Mouse (Mus musculus): ENCODE data around the gene Tsr2. TPM values are rescaled to one million over a fixed set of nuclear protein-coding genes. Genes with fewer than 3 reads are reported as not detected.

The Tsr2 gene
- total RNA-seq (2022), result 1 to 10 TPM; 6.2 to 8.9 (median 8.6) TPM

DNA sequence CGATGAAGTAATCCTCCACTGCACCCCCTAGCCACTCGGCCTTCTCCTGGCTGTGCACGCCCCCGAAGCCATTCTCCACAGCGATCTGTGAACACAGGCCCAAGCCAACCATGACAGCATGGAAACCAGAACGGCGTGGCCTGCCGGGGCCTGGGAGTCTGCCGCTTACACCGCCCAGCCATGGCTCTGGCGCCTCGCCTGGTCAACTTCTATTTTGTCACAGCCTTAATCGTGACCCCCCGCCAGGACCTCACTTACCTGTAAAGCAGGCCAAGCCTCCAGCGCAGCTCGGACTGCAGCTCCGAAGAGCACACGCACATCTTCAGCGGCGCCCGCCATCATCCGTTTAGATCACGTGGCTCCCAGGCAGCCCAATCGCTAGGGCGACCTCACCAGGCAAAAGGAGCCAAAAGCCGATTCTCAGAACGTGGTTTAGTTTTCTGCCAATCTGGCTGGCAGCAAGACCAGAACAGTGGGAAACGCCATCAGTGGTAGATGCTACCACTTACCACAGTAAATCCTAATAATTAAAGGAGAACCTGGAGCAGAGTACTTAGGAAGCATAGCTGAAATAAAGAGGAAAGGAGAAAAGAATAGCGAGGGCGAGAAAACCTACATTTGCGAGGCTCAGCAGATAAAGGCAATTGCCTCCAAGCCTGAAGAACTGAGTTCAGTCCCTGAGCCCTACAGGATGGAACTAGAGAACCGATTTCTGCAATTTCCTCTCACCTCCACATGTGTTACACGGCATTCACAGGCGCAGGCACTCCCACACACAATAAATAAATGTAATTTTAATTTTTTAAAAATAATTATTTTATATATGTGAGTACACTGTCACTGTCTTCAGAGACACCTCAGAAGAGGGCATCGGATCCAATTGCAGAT, at the start of gene Tsr2:
TSS of gene Tsr2 (minus strand) at position 373 of the 888 bp plus-strand sequence.
- DNase-seq (ENCODE audit: low spot score in 2 of 2), result peak; percentile 40 to 54

DNA sequence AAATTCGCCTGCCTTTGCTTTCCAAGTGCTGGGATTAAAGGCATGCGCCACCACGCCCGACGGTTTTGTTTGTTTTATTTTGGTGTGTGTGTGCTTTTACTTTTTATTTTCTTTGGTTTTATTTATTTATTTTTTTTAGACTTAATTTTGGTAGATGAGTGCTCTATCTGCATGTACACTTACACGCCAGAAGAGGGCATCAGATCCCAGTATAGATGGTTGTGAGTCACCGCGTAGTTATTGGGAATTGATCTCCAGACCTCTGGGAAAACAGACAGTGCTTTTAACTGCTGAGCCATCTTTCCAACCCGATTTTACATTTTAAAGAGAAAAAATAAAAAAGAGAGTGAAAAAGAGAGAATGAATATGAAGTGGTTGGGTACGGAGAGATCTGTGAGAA, 36.4 kb upstream of the Tsr2 start:
- no peak for DNase-seq (ENCODE audit: low spot score in 2 of 2)

DNA sequence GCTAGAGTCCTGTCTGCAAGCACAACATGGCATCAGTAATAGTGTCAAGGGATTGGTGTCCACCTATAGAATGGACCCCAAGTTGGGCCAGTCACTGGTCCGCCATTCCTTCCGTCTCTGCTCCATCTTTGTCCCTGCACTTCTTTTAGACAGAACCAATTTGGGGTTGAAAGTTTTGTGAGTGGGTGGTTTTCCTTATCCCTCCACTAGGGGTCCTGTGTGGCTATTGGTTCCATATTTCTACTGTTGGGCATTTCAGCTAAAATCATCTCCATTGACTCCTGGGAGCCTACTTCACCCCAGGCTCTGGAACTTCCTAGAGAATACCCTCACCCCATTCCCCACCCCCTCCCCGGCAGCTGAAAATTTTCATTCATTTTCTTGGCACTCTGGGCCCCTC, 34.1 kb upstream of the Tsr2 start:
- DNase-seq (ENCODE audit: low spot score in 2 of 2), result no peak

DNA sequence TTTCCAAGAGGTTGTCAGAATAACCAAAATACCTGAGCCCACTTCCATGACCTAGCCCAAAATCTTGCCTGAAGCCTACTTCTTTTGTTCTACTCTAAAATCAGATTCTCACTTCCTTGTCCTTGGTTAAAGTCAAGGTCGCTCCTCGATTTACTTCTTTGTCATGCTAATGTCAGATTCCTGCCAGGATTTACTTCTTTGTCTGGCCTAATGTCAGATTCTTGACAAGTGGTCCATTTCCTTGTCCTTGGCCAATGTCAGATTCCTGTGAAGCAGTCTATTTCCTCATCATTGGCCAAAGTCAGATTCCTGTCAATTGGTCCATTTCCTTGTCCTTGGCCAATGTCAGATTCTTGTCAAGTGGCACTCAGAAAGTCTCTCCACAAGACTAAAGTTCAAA, 27.6 kb upstream of the Tsr2 start:
- DNase-seq (ENCODE audit: low spot score in 2 of 2), result no peak

DNA sequence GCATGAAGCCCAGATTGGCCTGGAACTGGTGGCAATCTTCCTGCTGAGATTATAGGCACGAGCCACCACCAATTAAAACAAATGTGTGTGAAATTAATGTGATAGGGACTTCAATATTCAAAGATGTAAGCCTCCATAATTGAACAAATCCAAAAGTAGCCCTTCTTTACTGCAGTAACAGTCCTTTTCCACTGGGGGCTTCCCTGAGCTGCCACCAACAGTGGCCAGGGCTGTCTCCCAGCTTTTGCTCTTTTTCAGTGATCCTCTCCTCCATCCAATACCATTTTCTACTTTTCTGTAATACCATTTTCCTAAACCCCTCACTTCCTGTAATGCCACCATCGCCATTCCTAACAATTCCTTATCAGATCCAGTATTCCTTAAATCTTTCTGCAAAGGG, 21.1 kb upstream of the Tsr2 start:
- no peak for DNase-seq (ENCODE audit: low spot score in 2 of 2)

DNA sequence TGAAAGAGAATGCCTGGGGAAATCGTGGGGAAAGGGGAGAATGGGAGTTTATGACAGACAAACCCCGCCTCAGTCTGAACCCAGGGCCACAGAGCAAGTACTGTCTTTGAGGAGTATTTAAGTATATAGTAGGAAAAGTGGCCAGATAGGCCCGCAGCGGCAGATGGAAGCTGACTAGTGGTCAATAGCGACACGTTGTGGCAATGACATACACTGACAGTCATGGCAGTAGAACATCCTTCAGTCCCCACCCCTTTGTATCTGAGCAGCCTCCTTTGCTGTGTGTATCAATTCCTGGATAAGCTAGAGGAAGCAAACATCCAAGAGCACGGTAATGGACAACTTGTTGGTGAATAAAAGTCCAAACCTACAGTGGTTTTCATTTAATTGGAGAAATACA, 20.5 kb upstream of the Tsr2 start:
- peak in 1 of 2 experiments; percentile 20 for DNase-seq (ENCODE audit: low spot score in 2 of 2)

DNA sequence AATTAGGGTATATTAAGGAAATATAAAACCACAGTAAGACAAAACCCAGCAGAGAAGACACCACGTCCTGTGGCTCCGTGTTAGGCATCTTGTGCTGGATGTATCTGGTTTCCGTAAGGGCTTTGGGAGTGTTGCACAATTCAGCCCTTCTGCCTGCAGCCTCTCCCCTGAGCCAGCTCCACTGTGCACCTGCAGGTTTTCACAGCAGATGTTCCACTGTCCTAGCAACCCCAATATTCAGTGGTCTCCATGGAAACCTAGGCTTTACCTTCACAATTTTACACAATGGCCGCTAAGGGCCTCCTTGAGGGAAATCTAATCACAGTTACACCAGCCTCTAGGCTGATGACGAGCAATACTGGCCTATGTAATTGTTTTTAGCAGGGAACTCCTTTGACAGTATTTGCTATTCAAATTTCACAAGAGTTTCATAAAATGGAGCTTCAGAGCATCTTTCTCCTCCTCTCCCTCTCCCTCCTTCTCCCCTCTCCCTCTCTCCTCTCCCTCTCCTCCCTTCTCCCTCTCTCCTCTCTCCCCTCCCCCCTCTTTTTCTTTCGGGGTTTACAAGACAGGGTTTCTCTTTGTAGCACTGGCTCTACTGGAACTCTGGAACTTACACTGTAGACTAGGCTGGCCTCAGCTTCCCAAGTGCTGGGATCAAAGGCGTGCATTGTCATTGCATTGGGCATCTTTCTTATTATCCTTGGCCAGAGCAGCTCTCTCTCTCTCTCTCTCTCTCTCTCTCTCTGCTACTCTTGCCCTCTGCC, 11.1 kb upstream of the Tsr2 start:
- DNase-seq (ENCODE audit: low spot score in 2 of 2), result no peak

DNA sequence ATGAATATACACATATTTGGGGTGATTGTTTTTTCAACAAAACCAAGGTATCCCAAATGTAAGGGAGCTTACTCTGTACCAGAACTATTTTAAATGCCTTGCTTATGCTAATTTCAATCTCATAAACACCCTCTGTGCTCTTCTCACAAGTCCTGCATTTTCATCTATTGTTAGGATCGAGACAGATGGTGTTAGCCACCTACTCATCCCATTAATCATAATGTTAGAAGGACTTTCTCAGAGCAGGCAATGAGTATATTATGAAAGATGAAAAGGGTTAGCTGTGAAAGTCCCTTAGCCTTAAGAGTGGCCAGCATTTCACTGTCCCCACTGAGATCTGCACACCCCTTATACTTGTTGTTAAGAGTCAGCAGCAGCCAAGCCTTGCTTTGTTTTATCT, 8.9 kb downstream of the Tsr2 start:
- DNase-seq (ENCODE audit: low spot score in 2 of 2), result no peak

DNA sequence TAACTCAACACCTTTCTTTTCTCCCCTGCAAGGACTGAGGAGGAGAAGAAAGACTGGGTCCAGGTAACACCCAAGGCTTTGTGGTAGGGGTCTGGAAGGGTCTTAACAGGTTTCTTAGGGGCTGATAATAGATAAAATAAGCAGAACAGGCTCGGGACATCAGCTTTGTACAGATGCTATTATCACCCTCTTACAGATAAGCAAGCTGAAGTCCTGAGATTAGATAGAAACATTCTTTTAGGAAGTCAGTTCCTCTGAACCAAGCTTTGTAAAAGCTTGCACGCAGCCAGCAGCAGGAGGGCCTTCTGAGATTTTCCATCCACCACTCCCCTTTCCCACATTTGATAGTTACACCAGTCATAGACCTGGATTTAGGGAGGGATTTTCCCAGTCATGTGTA, 10.7 kb downstream of the Tsr2 start:
- DNase-seq (ENCODE audit: low spot score in 2 of 2), result no peak

DNA sequence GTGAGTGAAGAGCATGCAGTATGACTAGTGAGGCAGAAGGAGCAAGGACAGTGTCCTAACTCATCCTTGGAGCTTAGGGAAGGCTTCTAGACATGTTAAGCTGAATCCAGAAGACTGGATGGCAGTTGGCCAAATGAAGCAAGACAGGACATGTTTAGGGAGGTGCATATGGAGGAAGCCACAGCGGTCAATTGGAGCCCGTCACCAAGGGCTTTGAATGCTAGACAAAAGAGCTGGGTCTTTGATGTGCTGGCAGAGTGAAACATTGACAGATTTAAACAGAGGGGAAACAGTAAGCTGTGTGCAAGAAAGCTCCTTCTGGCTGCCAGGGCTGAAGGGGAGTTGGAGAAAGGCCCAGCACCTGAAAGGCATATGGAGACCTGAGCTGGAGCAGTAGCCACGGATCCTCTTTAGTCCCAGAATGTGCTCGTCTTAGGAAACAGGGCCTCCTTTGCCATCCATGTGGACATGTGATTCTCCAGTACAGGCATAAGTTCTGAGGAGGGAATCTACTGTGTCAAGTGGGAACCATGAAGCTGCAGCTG, 19.3 kb downstream of the Tsr2 start:
- DNase-seq (ENCODE audit: low spot score in 2 of 2), result no peak

DNA sequence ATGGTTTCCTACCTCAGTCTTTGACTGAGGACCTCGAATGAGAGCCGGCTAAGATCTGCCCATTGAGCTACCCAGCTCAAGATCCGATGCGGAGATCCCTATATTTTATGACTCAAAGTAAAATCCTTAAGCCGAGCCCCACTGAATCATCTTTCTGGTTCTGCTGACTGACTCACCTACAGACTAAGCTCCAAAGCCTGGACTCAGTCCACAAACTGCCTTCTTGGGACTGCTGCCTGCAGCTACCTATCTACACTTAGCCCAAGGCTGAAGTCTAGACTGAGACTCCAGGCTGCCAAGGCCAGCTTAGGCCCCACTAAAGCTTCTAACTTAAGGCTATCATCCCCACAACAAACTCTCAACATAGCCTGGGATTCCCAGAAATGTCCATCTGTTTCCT, 20.3 kb downstream of the Tsr2 start:
- DNase-seq (ENCODE audit: low spot score in 2 of 2), result no peak

DNA sequence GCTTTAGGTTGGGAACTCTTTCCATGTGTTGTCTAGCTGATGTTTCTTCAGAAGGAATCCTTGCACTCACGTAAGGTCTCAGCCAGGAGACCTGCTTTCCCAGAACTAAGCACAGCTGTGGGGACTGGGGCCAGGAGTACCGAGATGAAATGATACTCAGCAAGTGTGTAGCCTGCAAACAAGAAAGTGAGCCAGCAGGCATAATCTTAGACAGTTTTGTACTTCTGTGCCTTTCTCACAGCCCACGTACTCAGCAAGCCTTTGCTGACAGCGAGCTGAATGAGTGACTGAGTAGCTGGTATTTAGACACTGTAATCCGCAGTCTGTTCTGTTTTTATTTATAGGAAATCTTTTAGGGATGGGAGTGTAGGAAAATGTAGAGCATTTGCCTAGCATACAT, 28.5 kb downstream of the Tsr2 start:
- DNase-seq (ENCODE audit: low spot score in 2 of 2), result no peak

DNA sequence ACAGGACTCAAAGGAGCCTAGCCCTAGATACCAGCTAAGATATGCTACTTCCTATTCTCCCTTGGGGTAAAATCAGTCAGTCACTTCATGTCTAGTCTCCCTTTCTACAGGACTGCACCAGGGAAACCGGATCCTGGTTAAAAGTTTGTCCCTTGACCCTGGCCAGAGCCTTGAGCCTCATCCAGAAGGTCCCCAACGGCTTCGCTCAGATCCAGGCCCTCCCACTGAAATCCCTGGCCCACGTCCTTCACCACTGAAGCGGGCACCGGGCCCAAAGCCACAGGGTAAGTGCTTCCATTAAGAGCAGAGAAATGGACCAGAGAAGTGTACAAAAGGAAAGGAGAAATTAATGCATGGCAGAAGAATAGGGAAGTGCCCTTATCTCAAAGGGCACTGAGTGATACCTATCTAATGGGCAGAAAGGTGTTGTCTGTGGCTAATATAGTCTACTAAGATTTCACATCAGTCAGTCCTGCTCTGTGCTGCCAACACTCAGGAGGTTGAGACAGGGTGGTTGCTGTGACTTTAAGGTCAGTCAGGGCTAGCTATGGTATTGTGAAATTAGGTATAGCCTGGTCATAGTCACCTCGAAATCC, 30.2 kb downstream of the Tsr2 start:
- no peak for DNase-seq (ENCODE audit: low spot score in 2 of 2)

DNA sequence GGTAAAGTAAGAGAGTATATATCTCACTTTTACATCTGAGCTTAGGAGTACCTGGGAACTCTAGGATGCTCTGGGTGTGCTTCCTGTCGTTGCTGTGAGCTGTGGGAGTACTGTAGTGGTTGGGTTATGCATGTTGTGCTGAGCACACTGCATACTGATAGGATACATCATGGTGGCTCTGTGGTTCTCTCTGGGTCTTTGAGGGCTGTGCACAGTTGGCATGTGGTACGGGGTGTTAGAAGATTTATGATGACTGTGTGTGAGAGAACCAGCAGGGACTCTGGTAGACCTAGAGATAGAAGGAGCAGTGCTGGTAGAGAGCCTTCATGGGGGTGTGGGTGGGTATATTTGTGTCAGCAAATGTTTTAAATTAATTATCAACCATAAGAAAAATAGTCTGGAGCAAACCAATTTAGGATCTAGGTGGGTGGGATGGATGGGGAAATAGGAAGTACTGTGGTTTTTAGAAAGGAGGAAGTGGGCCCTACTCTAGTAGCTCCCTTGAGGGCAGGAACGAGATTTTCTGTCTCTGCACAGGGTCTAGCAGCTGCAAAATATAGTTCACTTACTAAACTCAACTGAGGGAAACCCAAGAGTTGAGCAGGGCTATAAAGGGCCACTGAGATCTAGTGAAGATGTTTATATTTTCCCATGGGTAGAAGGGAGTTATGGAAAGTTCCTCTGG, 34.6 kb downstream of the Tsr2 start:
- DNase-seq (ENCODE audit: low spot score in 2 of 2), result no peak

DNA sequence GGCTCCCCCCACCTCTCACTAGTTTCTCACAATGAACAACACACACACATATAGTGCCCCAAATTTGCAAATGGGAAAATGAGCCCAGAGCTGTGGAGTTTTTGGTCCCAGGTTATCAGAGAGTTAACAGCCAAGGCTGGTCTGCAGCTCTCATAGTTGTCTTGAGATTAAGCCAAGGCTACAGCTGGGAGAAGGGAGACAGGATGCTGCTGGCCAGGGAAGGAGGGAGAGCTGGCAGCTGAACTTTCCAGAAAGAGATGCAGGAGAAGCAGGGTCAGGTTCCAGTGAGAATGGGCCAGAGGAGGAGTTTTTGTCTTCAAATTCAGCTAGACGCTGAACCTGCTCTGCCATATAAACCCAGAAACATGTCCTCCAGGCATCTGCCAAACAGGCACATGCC, 37.0 kb downstream of the Tsr2 start:
- peak in 1 of 2 experiments; percentile 23 for DNase-seq (ENCODE audit: low spot score in 2 of 2)

DNA sequence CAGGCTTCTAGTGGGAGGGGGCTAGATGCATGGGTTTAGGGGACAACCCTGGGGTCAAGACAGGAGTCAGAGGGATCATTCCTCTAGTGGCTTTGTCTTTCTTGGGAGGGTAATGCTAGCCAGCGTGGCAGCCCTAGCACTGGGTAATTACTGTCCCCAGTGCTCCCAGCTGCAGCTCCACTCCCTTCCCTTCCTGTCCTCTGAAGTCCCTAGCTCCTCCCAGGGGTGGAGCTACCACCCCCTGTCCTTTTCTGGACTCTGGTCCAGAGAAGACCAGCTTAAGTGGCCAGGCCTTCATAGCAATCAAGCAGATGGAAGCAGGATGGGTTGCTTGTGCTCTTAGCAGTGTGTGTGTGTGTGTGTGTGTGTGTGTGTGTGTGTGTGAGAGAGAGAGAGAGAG, 40.8 kb downstream of the Tsr2 start:
- no peak for DNase-seq (ENCODE audit: low spot score in 2 of 2)

DNA sequence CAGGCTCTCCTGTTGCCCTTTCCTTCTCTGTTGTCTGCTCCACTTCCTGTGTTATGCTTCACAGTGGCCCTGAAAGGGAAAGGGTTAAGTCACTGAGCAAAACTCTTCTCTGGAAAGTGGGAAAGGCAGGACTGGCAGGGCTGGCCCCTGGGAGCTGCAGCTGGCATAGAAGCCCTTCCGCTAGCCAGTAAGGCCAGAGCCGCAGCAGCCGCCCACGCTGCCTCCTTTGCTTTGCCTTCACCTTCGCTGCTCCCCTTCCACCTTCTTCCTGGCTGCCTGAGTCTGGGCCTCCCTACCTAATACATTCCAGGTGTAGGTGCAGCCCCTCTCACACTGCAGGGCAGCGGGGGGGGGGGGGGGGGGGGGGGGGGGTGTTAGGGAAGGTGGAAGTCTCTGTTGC, 41.9 kb downstream of the Tsr2 start:
- no peak for DNase-seq (ENCODE audit: low spot score in 2 of 2)

DNA sequence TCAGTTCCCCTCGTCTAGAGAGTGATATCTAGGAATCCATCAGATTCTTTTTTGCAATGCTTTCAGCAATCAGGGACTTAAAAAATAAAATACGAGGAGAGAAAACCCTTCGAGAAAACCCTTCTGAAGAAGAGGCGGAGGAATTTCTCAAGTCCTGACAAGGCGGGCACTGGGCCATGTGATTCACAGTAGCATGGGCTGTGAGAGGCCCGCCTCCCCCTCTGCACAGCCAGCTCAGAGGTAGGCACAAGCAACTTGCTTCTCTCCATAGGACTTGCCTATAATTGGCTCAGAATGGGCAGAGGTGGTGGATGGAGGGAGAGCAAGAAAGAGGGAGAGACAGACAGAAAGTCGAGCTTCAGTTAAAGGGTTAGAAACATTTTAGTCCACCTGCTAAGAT, 46.0 kb downstream of the Tsr2 start:
- no peak for DNase-seq (ENCODE audit: low spot score in 2 of 2)

DNA sequence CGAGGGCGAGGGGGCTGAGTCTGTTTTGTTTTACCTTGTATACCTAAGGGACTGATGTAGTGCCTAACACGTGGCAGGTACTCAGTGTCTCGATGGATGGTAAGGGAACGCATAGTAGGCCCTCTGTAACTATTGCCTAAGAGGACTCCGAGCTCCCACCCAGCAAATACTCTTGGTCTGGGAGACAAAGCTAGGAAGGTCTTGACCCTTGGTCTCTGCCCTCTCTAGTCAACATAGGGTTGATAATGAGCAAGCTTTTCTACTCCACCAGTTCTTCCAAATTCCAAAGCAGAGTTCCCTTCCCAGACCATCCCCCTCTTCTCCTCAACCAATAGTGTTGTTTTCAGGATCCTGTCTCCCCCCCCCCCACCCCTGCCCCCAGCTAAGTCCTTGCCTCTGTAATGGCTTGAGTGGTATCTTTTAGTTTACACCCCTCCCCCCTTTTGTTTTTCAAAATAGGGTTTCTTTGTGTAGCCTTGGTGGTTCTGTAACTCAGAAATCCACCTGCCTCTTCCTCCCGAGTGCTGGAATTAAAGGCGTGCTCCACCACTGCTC, 46.6 kb downstream of the Tsr2 start:
- no peak for DNase-seq (ENCODE audit: low spot score in 2 of 2)

DNA sequence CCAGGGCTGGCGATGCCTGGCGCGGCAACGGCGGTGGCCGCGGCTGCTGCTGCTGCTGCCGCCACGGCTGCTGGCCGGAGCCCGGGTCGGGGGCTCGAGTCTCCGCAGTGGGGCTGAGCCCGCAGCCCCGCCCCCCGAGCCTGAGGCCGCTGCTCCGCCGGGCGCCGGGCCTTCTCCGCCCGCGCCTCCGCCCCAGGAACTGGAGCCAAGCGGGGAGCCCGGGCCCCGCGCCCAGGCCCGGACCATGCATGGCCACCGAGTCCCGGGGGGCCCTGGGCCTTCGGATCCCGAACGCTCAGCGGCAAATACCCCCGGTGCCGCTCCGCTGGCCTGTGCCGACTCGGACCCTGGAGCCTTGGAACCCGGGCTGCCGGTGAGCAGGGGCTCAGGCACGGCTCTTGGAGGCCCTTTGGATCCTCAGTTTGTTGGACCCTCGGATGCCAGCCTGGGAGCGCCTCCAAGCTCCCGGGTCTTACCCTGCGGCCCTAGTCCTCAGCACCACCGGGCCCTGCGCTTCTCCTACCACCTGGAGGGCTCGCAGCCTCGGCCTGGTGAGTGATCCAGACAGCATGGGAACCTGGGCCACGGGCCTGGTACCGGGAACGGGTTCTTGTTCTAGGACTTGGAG, 48.8 kb downstream of the Tsr2 start:
- peak in 1 of 2 experiments; percentile 20 for DNase-seq (ENCODE audit: low spot score in 2 of 2)

Data from gastrocnemius, adult 8-10 months (tissue).